In genomic region chr7:27838323-27839249, GRCm38 (mm10) we compare ENCODE assay signal across 8 mouse cellular contexts. TPM values are rescaled to one million over a fixed set of nuclear protein-coding genes. Genes with fewer than 3 reads are reported as not detected.
DNase-seq lines count a peak whose midpoint lies in the region; ATAC-seq and TF ChIP-seq lines count a peak whose summit lies in the region.

Gene Zfp59, plus strand, starts transcription at chr7:27838607.

- H3K36me3 ChIP-seq in embryonic facial prominence, embryonic 13.5 days, result no peaks in the 10 kb centered on the region
- H3K36me3 ChIP-seq in heart, adult 2 months (ENCODE audit: control insufficient read depth, insufficient read depth, low read length), result no peaks in the 10 kb centered on the region
- peaks cover 4% of the 10 kb centered on the region; the same call in 1 of the 2 replicates for H3K36me3 ChIP-seq in limb, embryonic 13.5 days
- H3K36me3 ChIP-seq in midbrain, embryonic 16.5 days (ENCODE audit: control insufficient read depth, insufficient read depth, low read length), result no peaks in the 10 kb centered on the region

- 3% methylated on average over 34 of the region's 34 CpGs for WGBS in embryonic facial prominence, embryonic 13.5 days
- 3% methylated on average over 34 of the region's 34 CpGs for WGBS in heart, adult 2 months
- WGBS in limb, embryonic 13.5 days, result 3% methylated on average over 34 of the region's 34 CpGs
- WGBS in midbrain, embryonic 16.5 days, result 3% methylated on average over 34 of the region's 34 CpGs

- no peaks in the 10 kb centered on the region for H3K79me2 ChIP-seq in heart, adult 2 months (replicated peaks; ENCODE audit: control insufficient read depth, insufficient read depth, low read length)

- intact Hi-C loops in heart, adult 2 months (cut with DNase I), result loop anchor here (2.0 kb wide), 1 partner anchor 20 kb away; no protein-coding TSS in a partner anchor

- TF ChIP-seq EP300 in heart, adult 2 months (IDR thresholded peaks at IDR 0.05; ENCODE audit: insufficient read depth, low read depth, low read length), result 0 out of 2 replicates have a peak, but pooled peaks have one; percentile 26

- peak within 1 kb of the TSS; percentile 54 for H3K4me3 ChIP-seq in embryonic facial prominence, embryonic 13.5 days
- peak within 1 kb of the TSS; percentile 61 for H3K4me3 ChIP-seq in heart, adult 2 months
- H3K4me3 ChIP-seq in limb, embryonic 13.5 days, result peak within 1 kb of the TSS; percentile 54
- peak within 1 kb of the TSS; percentile 51 for H3K4me3 ChIP-seq in midbrain, embryonic 16.5 days (ENCODE audit: low read depth, low read length)

- peak; percentile 66; the same call in 1 of the 2 replicates for TF ChIP-seq POLR2A in heart, adult 2 months (IDR thresholded peaks at IDR 0.05; ENCODE audit: insufficient read depth, low read depth, low read length)

- no peak for TF ChIP-seq CTCF in heart, adult 2 months (IDR thresholded peaks at IDR 0.05)

- H3K27me3 ChIP-seq in embryonic facial prominence, embryonic 13.5 days, result no peaks in the 10 kb centered on the region
- H3K27me3 ChIP-seq in heart, adult 2 months (ENCODE audit: control insufficient read depth, insufficient read depth, low read length), result no peaks in the 10 kb centered on the region
- no peaks in the 10 kb centered on the region for H3K27me3 ChIP-seq in limb, embryonic 13.5 days
- no peaks in the 10 kb centered on the region for H3K27me3 ChIP-seq in midbrain, embryonic 16.5 days (ENCODE audit: control insufficient read depth, insufficient read depth, low read depth, low read length)

- H3K4me1 ChIP-seq in embryonic facial prominence, embryonic 13.5 days, result peaks cover 6% of the 10 kb centered on the region
- peaks cover 1% of the 10 kb centered on the region; the same call in 1 of the 2 replicates for H3K4me1 ChIP-seq in heart, adult 2 months (ENCODE audit: control insufficient read depth, insufficient read depth, low read length)
- H3K4me1 ChIP-seq in limb, embryonic 13.5 days, result peaks cover 6% of the 10 kb centered on the region
- H3K4me1 ChIP-seq in midbrain, embryonic 16.5 days (ENCODE audit: control insufficient read depth, insufficient read depth, low read length), result peaks cover 11% of the 10 kb centered on the region

- peak; percentile 86 for DNase-seq in 3134 (ENCODE audit: extremely low read depth, insufficient read length, low spot score)
- peak; percentile 92 to 93 for DNase-seq in adrenal gland, postnatal 36 days
- DNase-seq in heart, adult 2 months, result peak; percentile 86 to 90
- peak; percentile 91 to 92 for DNase-seq in kidney, adult 8-10 months
- peak; percentile 48 to 80 for DNase-seq in spleen, postnatal 10 days (ENCODE audit: low spot score in 2 of 2)

- peak within 1 kb of the TSS; percentile 56 for H3K4me2 ChIP-seq in embryonic facial prominence, embryonic 13.5 days
- peak within 1 kb of the TSS; percentile 68 for H3K4me2 ChIP-seq in limb, embryonic 13.5 days (replicated peaks)
- H3K4me2 ChIP-seq in midbrain, embryonic 16.5 days (ENCODE audit: low read length), result peak within 1 kb of the TSS; percentile 69

- H3K9ac ChIP-seq in embryonic facial prominence, embryonic 13.5 days, result peak within 1 kb of the TSS; percentile 70
- peak within 1 kb of the TSS; percentile 62 for H3K9ac ChIP-seq in heart, adult 2 months (ENCODE audit: low read depth, low read length)
- peak within 1 kb of the TSS; percentile 73 for H3K9ac ChIP-seq in limb, embryonic 13.5 days
- H3K9ac ChIP-seq in midbrain, embryonic 16.5 days (ENCODE audit: low read depth, low read length), result peak within 1 kb of the TSS; percentile 71

- no peaks in the 10 kb centered on the region for H3K9me3 ChIP-seq in embryonic facial prominence, embryonic 13.5 days
- no peaks in the 10 kb centered on the region for H3K9me3 ChIP-seq in limb, embryonic 13.5 days
- H3K9me3 ChIP-seq in midbrain, embryonic 16.5 days (replicated peaks; ENCODE audit: control insufficient read depth, low read length, poor library complexity, severe bottlenecking), result no peaks in the 10 kb centered on the region

- H3K27ac ChIP-seq in embryonic facial prominence, embryonic 13.5 days, result peak within 1 kb of the TSS; percentile 71
- peak within 1 kb of the TSS; percentile 77 for H3K27ac ChIP-seq in heart, adult 2 months
- peak within 1 kb of the TSS; percentile 73 for H3K27ac ChIP-seq in limb, embryonic 13.5 days
- peak within 1 kb of the TSS; percentile 85 for H3K27ac ChIP-seq in midbrain, embryonic 16.5 days (ENCODE audit: low read length)

- ATAC-seq in embryonic facial prominence, embryonic 13.5 days (ENCODE audit: insufficient number of reproducible peaks, insufficient read depth, low FRiP score, low TSS enrichment, low read depth), result peak; percentile 88
- ATAC-seq in limb, embryonic 13.5 days (ENCODE audit: low FRiP score, low read depth), result peak; percentile 95
- ATAC-seq in midbrain, embryonic 16.5 days, result peak; percentile 98

RNA-seq across cellular contexts. Expression of gene Zfp59, which starts in this region (rescaled TPM):
- 1 to 10 TPM; 3.1 to 4.1 TPM for total RNA-seq in adrenal gland, postnatal 36 days (2021)
- polyA plus RNA-seq in embryonic facial prominence, embryonic 13.5 days (2015; fragmentation: Nextera tagmentation; extraction: Ambion mirVana), result 9.5 and 10.0 TPM in 2 replicates
- 1 to 10 TPM; 2.8 to 3.1 TPM for total RNA-seq in heart, adult 2 months (2021)
- polyA plus RNA-seq in heart, adult 2 months (2012; rRNA removed), result 0.62 and 1.5 TPM in 2 replicates
- polyA plus RNA-seq in limb, embryonic 13.5 days (2015; fragmentation: Nextera tagmentation; extraction: Ambion mirVana), result 9.1 and 10.2 TPM in 2 replicates
- polyA plus RNA-seq in midbrain, embryonic 16.5 days (2015; fragmentation: Nextera tagmentation; extraction: Ambion mirVana), result 10.8 and 12.1 TPM in 2 replicates

Comparison
In these comparisons a context has a peak if more than half of its experiments do, and no peak if none do; other contexts are left out.
1. Peak in every context shown above with its lines: DNase-seq, ATAC-seq, H3K4me3 ChIP-seq and H3K27ac ChIP-seq.